Mouse (Mus musculus) left cerebral cortex, postnatal 4 days (tissue): ENCODE measurements at regions not wholly inside any gene's neighbourhood (a gene's known extent, or its start where the extent isn't known, plus 50 kb on each side); places are given as distances from the start of the nearest gene placed in this dataset.
A peak's percentile ranks its signal among the peaks of the same experiment; 100 is the strongest.

Experiments used
- DNase-seq: peaks from one replicate; pipeline ENCODE4 v3.0.0-alpha.2; 2022
- intact Hi-C: fragments of 180-260 bp; cut with DNase I; formaldehyde crosslinking; loops from one replicate; pipeline ENCODE4 v1.15.1; 2025

DNA sequence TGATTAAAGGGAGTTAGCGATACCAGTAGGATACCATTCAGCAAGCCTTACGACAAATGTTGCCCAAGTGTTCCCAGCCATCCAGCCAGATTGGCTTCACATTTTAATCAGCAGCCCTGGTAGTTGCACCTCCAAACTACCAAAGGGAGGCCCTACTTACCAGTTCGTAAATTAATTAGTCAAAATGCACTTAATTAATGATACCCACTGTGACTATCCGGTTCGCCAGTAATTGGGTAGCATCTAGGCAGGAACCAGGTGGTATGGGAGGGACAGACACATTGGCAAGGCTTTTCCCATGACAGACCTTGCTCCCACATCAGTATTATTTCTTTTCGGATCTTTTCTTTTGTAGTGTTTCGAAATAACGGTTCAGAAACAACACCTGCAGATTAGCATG is 262.0 kb upstream of the Kazn start:
- intact Hi-C loops: no loop called here
- no peak for DNase-seq

- DNase-seq: peak; percentile 74
- intact Hi-C loops: no loop called here
These were observed 261.3 kb upstream of the Kazn start for GRCm38 (mm10) chr4:142500541-142500940.

DNA sequence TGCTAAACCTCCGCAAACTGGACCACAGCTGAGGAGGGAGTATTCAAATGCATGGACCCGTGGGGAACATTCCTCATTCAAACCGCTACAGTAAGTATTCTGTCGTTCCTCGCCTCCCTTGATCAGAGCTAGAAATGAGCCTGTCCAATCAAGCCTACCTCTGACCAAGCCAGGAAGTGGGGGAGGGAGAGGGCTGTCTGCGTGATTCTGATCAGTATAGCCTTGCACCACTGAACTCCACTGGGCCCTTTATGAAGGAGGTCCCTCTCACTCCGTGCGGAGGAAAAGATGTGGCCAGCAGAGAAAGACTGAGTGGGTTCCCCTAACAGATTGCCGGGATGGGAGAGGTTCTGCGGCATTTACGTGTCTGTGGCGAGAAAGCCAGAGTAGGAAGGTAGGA is 257.4 kb upstream of the Kazn start:
- intact Hi-C loops: no loop called here
- DNase-seq: no peak

DNA sequence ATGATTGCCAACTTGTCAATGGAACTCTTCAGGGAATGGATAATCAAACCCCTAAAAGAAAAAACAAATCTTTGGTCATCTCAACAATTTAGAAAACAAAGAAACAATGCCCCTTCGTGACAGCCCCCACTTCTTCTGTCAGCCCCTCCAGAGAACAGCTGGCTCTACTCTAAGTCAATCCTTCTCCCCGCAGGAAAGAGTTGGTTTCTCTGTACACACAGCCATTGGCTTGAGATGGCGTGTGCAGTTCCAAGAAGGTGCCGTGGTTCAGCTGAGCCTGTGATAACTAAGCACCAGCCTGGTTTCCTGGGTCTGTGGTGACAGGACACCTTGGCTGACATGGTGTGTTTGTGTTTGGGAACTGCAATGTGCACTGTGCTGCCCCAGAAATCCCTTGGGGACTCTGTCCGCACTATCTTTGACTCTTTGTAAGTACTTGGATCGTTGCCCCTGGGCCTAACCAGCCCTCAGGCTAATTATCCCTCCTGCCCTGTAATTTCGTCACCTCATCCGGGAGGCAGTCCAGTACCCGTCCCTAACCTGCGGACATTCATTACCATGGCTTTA is 253.8 kb upstream of the Kazn start:
- DNase-seq: no peak
- intact Hi-C loops: no loop called here

GRCm38 (mm10) chr4:142485784-142486423 is 246.7 kb upstream of the Kazn start:
- intact Hi-C loops: no loop called here
- DNase-seq: no peak

DNA sequence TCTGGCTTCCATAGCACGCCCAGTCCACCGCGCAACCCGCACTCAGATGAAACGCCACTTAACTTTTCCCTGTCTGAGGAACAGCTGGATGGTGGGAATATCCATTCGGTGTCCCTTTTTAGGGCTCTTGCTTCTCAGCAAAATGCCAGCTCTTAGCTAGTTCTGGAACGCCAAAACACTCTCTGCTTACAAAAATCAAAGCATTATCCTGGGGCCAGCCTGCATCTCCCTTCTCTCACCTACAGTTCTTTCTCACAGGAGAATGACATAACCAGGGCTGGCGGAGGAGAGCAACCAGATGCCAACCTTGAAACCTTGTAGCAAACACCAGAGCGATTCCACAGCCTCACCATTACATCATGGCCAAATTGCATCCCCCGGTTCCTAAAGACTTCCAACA is 236.4 kb upstream of the Kazn start:
- intact Hi-C loops: no loop called here
- no peak for DNase-seq

DNA sequence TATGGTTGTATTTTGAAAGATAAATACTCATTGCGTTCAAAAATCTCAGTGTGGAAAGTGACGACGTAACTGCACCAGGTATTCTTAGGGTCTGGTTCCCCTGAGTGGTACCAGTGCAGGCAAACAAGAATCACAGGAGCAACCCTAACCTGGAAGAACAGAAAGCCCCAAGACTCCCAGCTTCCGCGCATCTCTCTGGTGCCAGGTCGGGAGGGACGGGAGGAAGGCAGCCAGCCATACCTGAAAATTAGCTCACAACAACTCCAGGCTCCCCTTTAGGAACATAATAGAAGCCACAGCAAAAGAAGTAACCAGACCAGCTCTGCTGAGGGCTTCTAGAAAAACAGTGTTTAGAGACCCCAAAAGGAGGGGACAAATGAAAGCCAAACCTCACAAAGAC is 235.4 kb upstream of the Kazn start:
- intact Hi-C loops: no loop called here
- no peak for DNase-seq

DNA sequence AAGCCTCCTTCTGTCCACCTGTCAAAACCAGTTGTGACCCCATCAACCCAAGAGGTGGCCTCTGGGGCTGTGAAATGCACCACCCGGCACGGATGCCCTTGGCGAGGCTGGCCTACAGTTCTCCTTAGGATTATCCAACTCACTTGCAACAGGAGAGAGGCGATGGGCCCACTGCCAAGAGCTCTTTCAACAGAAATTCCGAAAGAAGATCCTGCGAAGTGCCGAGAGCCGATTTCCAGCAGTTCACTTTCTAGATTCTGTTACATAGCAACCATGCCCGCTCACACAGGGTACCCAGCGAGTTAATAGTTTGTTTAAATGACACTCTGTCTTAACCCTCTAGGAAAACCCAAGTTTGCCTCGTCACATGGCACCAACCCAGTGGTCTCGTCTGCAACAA is 234.8 kb upstream of the Kazn start:
- DNase-seq: peak; percentile 75
- intact Hi-C loops: no loop called here

DNA sequence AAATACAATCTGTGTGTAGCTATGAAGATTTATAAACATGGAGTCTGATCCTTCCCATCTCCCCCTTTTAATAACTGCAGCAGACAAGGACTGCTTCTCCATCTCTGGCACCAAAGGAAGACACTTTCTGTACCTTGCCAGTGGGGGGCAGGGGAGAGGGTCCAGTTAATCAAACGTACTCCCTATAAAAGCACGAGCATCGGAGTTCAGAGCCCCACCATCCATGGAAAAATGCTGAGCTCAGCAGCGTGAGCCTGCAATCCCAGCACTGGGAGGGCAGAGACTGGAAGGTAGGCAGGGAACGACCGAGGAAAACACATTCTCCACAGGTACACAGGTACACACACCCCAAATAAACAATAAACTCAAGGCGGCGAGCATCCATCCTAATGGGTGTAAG is 234.1 kb upstream of the Kazn start:
- intact Hi-C loops: no loop called here
- no peak for DNase-seq

- intact Hi-C loops: no loop called here
- DNase-seq: no peak
These were observed 233.1 kb upstream of the Kazn start for GRCm38 (mm10) chr4:142472332-142472731.

DNA sequence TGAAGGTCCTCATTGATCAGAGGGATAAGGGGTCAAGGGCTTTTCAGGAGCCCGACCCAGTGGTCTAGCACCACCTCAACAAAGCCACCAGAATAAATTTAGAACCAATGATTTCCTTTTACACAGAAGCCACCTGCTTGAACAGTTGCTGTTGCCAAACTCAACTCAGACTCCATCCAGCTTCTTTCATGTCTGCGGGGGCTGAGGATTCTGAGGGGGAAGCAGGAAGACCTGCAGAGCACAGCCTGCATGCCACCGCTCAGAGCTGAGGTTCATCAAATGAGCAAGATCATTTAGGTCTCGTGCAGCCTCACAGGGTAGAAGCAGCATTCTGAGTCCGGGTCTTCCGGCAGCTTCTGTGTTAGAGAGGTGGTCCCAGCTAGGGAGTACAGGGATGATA is 231.6 kb upstream of the Kazn start:
- no peak for DNase-seq
- intact Hi-C loops: no loop called here

DNA sequence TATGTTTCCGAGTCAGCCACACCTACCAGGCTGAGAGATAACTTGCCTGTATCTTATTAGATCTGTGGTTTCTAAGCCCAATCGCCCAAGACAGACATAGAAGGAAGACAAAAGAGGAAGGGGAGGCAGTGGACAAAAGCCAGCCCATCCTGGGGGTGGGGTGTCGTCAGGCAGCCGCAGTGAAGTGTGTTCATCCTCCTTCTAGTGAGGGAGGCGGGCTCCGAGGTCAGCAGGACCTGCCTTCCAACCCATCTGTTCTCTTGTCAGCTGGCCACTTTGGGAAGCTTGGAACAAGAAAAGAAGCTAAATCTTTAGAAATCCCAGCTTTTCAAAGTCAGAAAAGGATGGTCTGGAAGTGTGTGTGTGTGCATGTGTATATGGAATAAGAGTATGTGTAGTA is 228.7 kb upstream of the Kazn start:
- DNase-seq: peak; percentile 62
- intact Hi-C loops: no loop called here

DNA sequence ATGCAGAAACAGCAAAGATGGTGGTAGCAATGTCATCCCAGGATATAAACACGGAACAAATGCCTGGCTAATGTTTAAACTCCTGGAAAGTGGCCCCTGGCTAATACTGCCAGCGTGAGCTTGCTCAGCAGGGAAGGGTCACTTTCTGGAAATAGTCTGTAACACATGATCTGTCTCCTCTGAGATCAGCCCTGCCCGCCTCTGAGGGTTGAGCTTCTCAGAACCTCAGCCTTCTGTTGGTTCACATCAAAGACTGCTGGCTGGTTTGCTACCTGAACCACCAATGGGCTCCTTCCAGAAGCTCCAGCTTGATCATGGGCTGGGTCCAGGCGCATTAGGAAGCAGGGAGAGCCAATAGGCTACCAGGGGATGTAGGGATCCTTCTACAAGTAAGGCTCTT is 226.0 kb upstream of the Kazn start:
- intact Hi-C loops: no loop called here
- DNase-seq: no peak

- intact Hi-C loops: no loop called here
- peak; percentile 23 for DNase-seq
These were observed 224.9 kb upstream of the Kazn start for GRCm38 (mm10) chr4:142464066-142464465.

DNA sequence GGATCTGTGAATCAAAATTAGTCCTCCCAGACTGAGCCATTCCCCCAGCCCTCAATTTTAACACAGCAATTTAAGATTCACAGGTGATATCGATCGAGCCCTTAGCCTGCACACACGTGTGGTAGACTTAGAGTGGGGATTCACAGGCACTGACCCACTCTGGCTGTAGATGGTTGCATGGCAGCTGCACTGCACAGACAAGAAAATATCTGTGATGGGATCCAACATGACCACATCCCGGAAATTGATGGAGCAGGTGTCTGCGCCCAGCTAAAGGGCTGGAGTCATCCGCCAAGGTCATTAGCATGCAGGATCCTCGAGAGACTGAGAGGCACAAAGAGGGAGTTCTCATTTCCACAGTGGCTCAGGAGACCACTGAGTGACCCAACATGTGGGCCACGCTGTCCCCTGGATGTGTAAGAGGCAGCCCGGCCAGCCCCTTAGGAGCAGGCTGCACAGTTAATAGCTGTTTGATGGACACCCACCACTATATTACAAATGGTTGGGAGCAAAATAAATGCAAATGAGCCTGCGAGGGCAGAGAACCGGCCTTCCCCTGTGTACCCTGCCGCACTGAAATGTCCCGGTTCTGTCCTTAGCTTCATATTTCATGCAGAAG is 221.4 kb upstream of the Kazn start:
- intact Hi-C loops: no loop called here
- DNase-seq: no peak

DNA sequence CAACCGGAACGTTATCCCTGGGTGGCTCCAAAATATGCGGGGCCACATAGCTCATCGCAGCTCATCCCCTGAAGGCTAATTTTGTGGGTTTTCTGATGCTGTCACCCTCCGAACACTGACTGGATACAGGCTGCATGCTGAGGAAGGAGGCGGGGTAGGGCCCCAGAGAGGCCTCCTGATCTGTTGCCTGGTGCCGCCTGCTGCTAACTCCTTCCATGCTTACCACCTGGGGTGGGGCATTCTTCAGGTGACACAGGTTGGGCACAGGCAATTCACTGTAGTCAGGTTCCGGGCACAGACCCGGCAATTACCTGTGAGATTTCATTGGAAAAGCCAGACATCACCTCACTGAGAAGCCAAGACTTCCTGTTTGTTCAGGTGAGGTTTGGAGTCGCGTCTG is 213.4 kb upstream of the Kazn start:
- intact Hi-C loops: no loop called here
- DNase-seq: no peak

DNA sequence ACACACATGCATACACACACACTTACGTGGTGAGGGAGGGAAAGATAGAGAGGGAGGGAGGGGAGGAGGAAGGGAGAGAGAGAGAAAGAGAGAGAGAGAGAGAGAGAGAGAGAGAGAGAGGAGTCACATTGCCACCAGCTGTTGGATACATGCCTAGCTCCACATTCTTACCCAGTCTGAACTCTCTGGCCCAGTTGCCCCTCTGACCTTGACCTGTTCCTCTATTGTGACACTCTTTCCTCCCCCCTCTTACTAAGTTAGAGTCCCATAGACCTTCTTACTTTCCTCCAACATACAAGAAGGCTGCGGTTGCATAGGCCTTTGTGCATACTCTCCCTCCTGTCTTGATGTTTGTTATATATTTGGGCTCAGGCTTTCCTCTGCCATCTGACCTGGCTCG is 211.7 kb upstream of the Kazn start:
- DNase-seq: no peak
- intact Hi-C loops: no loop called here

DNA sequence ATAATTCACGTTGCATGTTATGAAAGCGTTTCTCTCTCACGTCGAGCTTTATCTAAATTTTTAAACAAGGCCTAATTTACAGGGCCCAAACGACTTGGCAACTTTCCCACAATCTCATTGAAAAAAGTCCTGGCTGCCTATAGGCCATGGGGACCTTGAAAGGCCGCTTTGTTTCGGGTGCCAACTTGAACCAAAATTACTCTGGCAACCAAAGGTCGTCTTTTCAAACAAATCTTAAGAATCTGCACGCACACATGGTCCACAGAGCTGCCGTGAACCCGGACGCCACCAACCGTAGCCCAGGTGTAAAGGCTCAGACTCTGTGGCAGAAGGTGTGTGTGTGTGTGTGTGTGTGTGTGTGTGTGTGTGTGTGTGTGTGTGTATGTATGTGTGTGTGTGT is 210.5 kb upstream of the Kazn start:
- intact Hi-C loops: no loop called here
- peak; percentile 37 for DNase-seq

DNA sequence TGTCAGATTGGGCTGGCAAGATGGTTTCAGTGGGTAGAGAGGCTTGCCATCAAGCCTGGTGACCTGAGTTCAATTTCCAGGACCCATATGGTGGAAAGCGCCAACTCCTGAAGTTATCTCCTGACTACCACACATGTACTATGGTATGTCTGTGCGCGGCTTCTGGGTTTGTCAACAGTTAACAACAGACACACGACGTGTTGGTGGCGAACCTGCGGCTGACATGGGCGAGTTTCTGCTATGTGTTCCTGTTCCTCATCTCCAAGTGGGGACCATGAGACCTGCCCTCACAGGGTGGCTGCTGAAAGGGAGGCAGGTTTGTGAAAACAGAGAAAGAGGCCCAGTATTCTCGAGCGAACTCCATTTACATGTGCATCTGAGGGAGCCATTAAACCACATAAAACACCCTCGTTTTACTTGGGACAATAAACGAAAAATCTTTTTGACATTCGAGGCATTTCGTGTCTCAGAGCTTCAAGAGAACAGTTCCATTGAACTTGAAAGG is 210.0 kb upstream of the Kazn start:
- intact Hi-C loops: no loop called here

GRCm38 (mm10) chr4:142447529-142447928 is 208.3 kb upstream of the Kazn start:
- DNase-seq: no peak
- intact Hi-C loops: no loop called here

More for the DNA sequence above, 210.0 kb upstream of the Kazn start:
- no peak for DNase-seq

DNA sequence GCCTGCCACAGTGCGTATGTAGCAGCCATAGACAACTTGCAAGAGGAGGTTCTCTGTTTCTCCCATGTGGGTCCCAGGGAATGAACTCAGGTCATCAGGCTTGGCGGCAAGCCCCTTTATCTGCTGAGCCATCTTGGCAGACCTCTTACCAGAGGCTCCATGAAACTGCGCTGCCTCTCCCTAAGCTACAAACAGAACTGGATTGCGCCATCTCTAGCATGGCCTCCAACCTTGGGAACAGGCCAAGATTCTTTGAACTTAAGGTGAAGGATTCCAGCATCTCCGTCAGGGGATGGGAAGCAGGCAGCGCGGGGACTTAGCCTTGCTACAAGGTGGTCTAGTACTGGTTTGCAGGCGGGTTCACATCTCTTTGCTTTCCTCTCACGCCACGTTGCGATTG is 201.8 kb upstream of the Kazn start:
- DNase-seq: no peak
- intact Hi-C loops: no loop called here

DNA sequence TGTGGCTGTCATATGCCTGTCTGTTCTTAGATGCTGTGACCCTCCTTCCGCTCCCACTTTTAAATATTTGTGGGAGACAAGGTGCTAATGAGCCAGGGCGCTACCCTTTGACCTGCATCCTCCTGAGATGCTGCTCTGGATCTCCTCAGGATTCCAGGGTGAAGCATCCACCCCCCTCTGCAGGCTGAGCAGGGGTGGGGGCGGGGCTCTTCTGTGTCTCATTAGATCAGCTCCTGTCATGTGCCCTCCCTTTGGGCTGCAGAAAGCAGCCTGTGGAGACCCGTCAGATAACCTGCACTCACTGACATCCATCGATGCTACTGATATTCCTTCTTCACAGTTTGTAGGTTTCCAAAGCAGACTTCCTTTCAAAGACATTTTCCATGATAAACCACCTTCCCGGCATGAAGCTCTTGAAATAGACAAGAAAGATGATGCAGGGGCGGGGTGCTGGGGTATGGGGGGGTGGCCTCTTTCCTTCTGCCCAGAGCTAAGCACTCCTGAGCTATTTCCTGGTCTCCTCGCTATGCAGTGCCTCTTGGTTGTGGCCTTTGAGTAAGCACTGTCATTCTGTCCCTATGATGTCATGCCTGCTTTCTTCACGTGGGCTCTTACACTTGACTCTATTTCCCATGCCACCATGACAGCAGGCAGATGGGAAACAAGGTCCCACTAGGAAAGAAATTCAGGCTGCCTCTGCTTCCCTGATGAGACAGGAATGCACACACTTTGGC is 200.4 kb upstream of the Kazn start:
- no peak for DNase-seq
- intact Hi-C loops: no loop called here
